Comparison of ENCODE assay signal across 23 mouse cellular contexts in the genomic region with DNA sequence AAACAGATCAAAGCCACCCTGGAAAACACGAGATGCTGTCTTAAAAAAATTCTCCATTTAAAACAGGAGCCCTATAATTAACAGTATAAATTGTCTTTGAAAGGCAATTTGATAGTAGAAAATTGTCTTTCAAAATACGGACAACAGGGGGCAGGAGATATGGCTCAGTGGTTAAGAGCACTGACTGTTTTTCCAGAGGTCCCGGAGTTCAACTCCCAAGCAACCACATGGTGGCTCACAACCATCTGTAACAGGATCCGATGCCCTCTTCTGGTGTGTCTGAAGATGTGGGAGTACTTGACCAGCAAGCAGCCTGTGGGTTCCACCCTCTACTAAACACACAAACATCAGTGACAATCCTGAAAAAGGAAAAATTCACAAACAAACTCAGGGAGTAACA.
DNase-seq lines count a peak whose midpoint lies in the region; ATAC-seq and TF ChIP-seq lines count a peak whose summit lies in the region.
"Had no signal": no experiment of that assay in that cellular context is flagged by ENCODE, and none has a peak within 500 bp of the region (broad histone marks: within the 10 kb centered on the region; RNA-seq: fewer than 3 reads in every experiment).

No protein-coding gene starts in this region.

- 87% methylated on average over 4 of the region's 4 CpGs for WGBS in intestine, postnatal 0 days
- 83% methylated on average over 4 of the region's 4 CpGs for WGBS in intestine, embryonic 15.5 days
- WGBS in liver, adult 2 months, result 86% methylated on average over 4 of the region's 4 CpGs
- 78% methylated on average over 4 of the region's 4 CpGs for WGBS in liver, embryonic 11.5 days

- no peak overlapping the region for H3K9ac ChIP-seq in intestine, postnatal 0 days (ENCODE audit: low read depth, low read length)
- H3K9ac ChIP-seq in intestine, embryonic 15.5 days, result no peak overlapping the region
- H3K9ac ChIP-seq in liver, adult 2 months (ENCODE audit: low read depth, low read length), result no peak overlapping the region
- no peak overlapping the region for H3K9ac ChIP-seq in liver, embryonic 11.5 days (ENCODE audit: low read depth, low read length)
- H3K9ac ChIP-seq: embryonic facial prominence, embryonic 12.5 days; forebrain, embryonic 13.5 days; heart, embryonic 15.5 days; liver, embryonic 14.5 days; midbrain, embryonic 13.5 days had no signal

- no peak for TF ChIP-seq POLR2A in liver, adult 2 months (IDR thresholded peaks at IDR 0.05; ENCODE audit: extremely low read depth, insufficient read depth, low read length)

- no peaks in the 10 kb centered on the region for H3K79me2 ChIP-seq in liver, adult 2 months (ENCODE audit: control insufficient read depth, insufficient read depth, low read length)

- H3K27ac ChIP-seq in intestine, postnatal 0 days (ENCODE audit: low read depth, low read length), result no peak overlapping the region
- no peak overlapping the region for H3K27ac ChIP-seq in intestine, embryonic 15.5 days
- no peak overlapping the region for H3K27ac ChIP-seq in liver, adult 2 months (replicated peaks; ENCODE audit: insufficient read depth, low read depth, low read length)
- H3K27ac ChIP-seq in liver, embryonic 11.5 days (ENCODE audit: low read depth, low read length), result no peak overlapping the region
- H3K27ac ChIP-seq: embryonic facial prominence, embryonic 12.5 days; forebrain, embryonic 13.5 days; heart, embryonic 15.5 days; liver, embryonic 14.5 days; midbrain, embryonic 13.5 days had no signal

- H3K4me1 ChIP-seq in intestine, postnatal 0 days (replicated peaks; ENCODE audit: control insufficient read depth, insufficient read depth, low read length), result 0 out of 2 replicates have a peak, but pooled peaks cover 3% of the 10 kb centered on the region
- H3K4me1 ChIP-seq in intestine, embryonic 15.5 days (replicated peaks), result peaks cover 9% of the 10 kb centered on the region; the same call in 1 of the 2 replicates
- no peaks in the 10 kb centered on the region; the same call in 1 of the 2 replicates for H3K4me1 ChIP-seq in liver, adult 2 months (ENCODE audit: control insufficient read depth, insufficient read depth, low read length)
- H3K4me1 ChIP-seq in liver, embryonic 11.5 days (replicated peaks; ENCODE audit: control insufficient read depth, insufficient read depth, low read length), result peaks cover 5% of the 10 kb centered on the region
- H3K4me1 ChIP-seq: embryonic facial prominence, embryonic 12.5 days; forebrain, embryonic 13.5 days; midbrain, embryonic 13.5 days had no signal

- H3K4me2 ChIP-seq in intestine, postnatal 0 days (replicated peaks; ENCODE audit: low read depth), result no peak overlapping the region
- H3K4me2 ChIP-seq in intestine, embryonic 15.5 days (replicated peaks), result no peak overlapping the region
- no peak overlapping the region for H3K4me2 ChIP-seq in liver, embryonic 11.5 days
- H3K4me2 ChIP-seq: embryonic facial prominence, embryonic 12.5 days; forebrain, embryonic 13.5 days; heart, embryonic 15.5 days; midbrain, embryonic 13.5 days had no signal

- DNase-seq in liver, adult 2 months (ENCODE audit: extremely low read depth, low read depth, low spot score), result peak; percentile 43
- DNase-seq in liver, embryonic 11.5 days (ENCODE audit: low spot score), result no peak
- peak; percentile 34 for DNase-seq in ES-CJ7 (ENCODE audit: low read depth, low spot score)
- peak; percentile 36 for DNase-seq in induced T-regulatory cell, adult 2 months (ENCODE audit: low read depth)
- no peak for DNase-seq in adrenal gland, adult 2 months
- DNase-seq in urinary bladder, adult 18-20 months (ENCODE audit: low spot score in 2 of 2), result no peak
- DNase-seq: cerebellum, adult 11 months; cerebellum, postnatal 10 days; gastrocnemius, postnatal 14 days; heart, postnatal 4 days; kidney, adult 9 months; spleen, adult 18-20 months; thymus, adult 18-20 months had no signal

- TF ChIP-seq CTCF in intestine, postnatal 0 days (IDR thresholded peaks at IDR 0.05; ENCODE audit: low read depth), result peak; percentile 52
- no peak for TF ChIP-seq CTCF in liver, adult 2 months (IDR thresholded peaks at IDR 0.05; ENCODE audit: low read depth, low read length)

- no peaks in the 10 kb centered on the region for H3K9me3 ChIP-seq in intestine, postnatal 0 days (ENCODE audit: control insufficient read depth)
- H3K9me3 ChIP-seq in intestine, embryonic 15.5 days, result no peaks in the 10 kb centered on the region
- H3K9me3 ChIP-seq in liver, embryonic 11.5 days (ENCODE audit: control insufficient read depth, low read length), result no peaks in the 10 kb centered on the region
- H3K9me3 ChIP-seq: embryonic facial prominence, embryonic 12.5 days; forebrain, embryonic 13.5 days; heart, embryonic 15.5 days; midbrain, embryonic 13.5 days had no signal

- H3K27me3 ChIP-seq in intestine, postnatal 0 days (replicated peaks; ENCODE audit: control insufficient read depth, insufficient read depth, low read length), result no peaks in the 10 kb centered on the region
- H3K27me3 ChIP-seq in intestine, embryonic 15.5 days (replicated peaks), result no peaks in the 10 kb centered on the region
- H3K27me3 ChIP-seq in liver, adult 2 months (ENCODE audit: control insufficient read depth, insufficient read depth, low read length), result no peaks in the 10 kb centered on the region
- H3K27me3 ChIP-seq in liver, embryonic 11.5 days (replicated peaks; ENCODE audit: control insufficient read depth, insufficient read depth, low read length), result no peaks in the 10 kb centered on the region
- H3K27me3 ChIP-seq: embryonic facial prominence, embryonic 12.5 days; forebrain, embryonic 13.5 days; heart, embryonic 15.5 days; midbrain, embryonic 13.5 days had no signal

- no peak for ATAC-seq in intestine, postnatal 0 days
- no peak for ATAC-seq in intestine, embryonic 15.5 days
- no peak for ATAC-seq in liver, embryonic 11.5 days (replicated peaks; ENCODE audit: low FRiP score)
- ATAC-seq: forebrain, embryonic 13.5 days; hindbrain, embryonic 16.5 days; midbrain, embryonic 13.5 days had no signal

- no peak overlapping the region for H3K4me3 ChIP-seq in intestine, postnatal 0 days (ENCODE audit: low read depth, low read length)
- no peak overlapping the region for H3K4me3 ChIP-seq in intestine, embryonic 15.5 days (replicated peaks)
- no peak overlapping the region for H3K4me3 ChIP-seq in liver, adult 2 months (ENCODE audit: insufficient read depth, low read depth, low read length)
- H3K4me3 ChIP-seq in liver, embryonic 11.5 days (ENCODE audit: low read depth, low read length), result no peak overlapping the region
- H3K4me3 ChIP-seq: embryonic facial prominence, embryonic 12.5 days; erythroblast, embryonic 14.5 days; forebrain, embryonic 13.5 days; heart, embryonic 15.5 days; midbrain, embryonic 13.5 days; myocyte had no signal

- H3K36me3 ChIP-seq in intestine, postnatal 0 days (ENCODE audit: control insufficient read depth, insufficient read depth), result no peaks in the 10 kb centered on the region
- no peaks in the 10 kb centered on the region for H3K36me3 ChIP-seq in intestine, embryonic 15.5 days
- H3K36me3 ChIP-seq in liver, adult 2 months (ENCODE audit: control insufficient read depth, insufficient read depth, low read length), result no peaks in the 10 kb centered on the region
- H3K36me3 ChIP-seq in liver, embryonic 11.5 days (ENCODE audit: control insufficient read depth, insufficient read depth, low read length), result no peaks in the 10 kb centered on the region
- H3K36me3 ChIP-seq: embryonic facial prominence, embryonic 12.5 days; heart, embryonic 15.5 days; midbrain, embryonic 13.5 days had no signal

Comparison
In these comparisons a context has a peak if more than half of its experiments do, and no peak if none do; other contexts are left out.
1. DNase-seq: peak in liver, adult 2 months (single experiment), ES-CJ7 (single experiment) and induced T-regulatory cell, adult 2 months (single experiment); none in liver, embryonic 11.5 days (single experiment), adrenal gland, adult 2 months (single experiment) and urinary bladder, adult 18-20 months (0 of 2).